Mouse (Mus musculus): Measurements from ENCODE around the gene Olfr1329. TPM values are rescaled to one million over a fixed set of nuclear protein-coding genes. Genes with fewer than 3 reads are reported as not detected.
"Not testable (repeated sequence)": the region's sequence is repeated elsewhere in the genome, so short reads cannot be mapped to it uniquely, and the experiment has no call there.

The Olfr1329 gene
- not detected in 2 replicates for polyA plus RNA-seq (2016; fragmentation: Nextera tagmentation; extraction: Ambion mirVana)

GRCm38 (mm10) chr4:118917365-118917764, at the start of gene Olfr1329:
Olfr1329 (minus strand) TSS chr4:118917465.
- H3K27me3 ChIP-seq (ENCODE audit: low read depth, poor library complexity, severe bottlenecking); H3K9me3 ChIP-seq (replicated peaks); H3K4me3 ChIP-seq; H3K4me1 ChIP-seq; H3K27ac ChIP-seq (replicated peaks); H3K36me3 ChIP-seq; DNase-seq (ENCODE audit: low spot score): not testable (repeated sequence)
- 61% methylated on average over 2 of the region's 2 CpGs for WGBS

- H3K4me3 ChIP-seq, result no peak within 1 kb of the TSS
- WGBS, result 96% methylated on average over 2 of the region's 2 CpGs
- no peak for DNase-seq (ENCODE audit: low spot score)
- no peak within 1 kb of the TSS for H3K27ac ChIP-seq (replicated peaks)
- H3K36me3 ChIP-seq, result no peaks in the 10 kb centered on the region
- no peaks in the 10 kb centered on the region for H3K4me1 ChIP-seq
- no peaks in the 10 kb centered on the region for H3K9me3 ChIP-seq (replicated peaks)
- no peaks in the 10 kb centered on the region for H3K27me3 ChIP-seq (ENCODE audit: low read depth, poor library complexity, severe bottlenecking)
Observed at GRCm38 (mm10) chr4:118961141-118961628, 43.9 kb upstream of the Olfr1329 start, which contains the start of gene Lao1. Lao1 (plus strand) TSS chr4:118961578.

GRCm38 (mm10) chr4:118958812-118959211, 41.5 kb upstream of the Olfr1329 start:
- Histone ChIP-seq H3K4me1 (no peaks in the 10 kb centered on the region), H3K4me3 (no peak overlapping the region), H3K27ac (replicated peaks) (no peak overlapping the region), H3K36me3 (no peaks in the 10 kb centered on the region), H3K9me3 (replicated peaks) (no peaks in the 10 kb centered on the region), H3K27me3 (ENCODE audit: low read depth, poor library complexity, severe bottlenecking) (no peaks in the 10 kb centered on the region)
- WGBS, result 89% methylated on average over 7 of the region's 7 CpGs
- no peak for DNase-seq (ENCODE audit: low spot score)

GRCm38 (mm10) chr4:118938512-118938911, 21.2 kb upstream of the Olfr1329 start, which contains the start of gene Olfr1328:
Olfr1328 (minus strand) TSS chr4:118938612.
- Histone ChIP-seq H3K36me3 (no peaks in the 10 kb centered on the region), H3K4me3 (no peak within 1 kb of the TSS), H3K9me3 (replicated peaks) (no peaks in the 10 kb centered on the region), H3K4me1 (no peaks in the 10 kb centered on the region), H3K27ac (replicated peaks) (no peak within 1 kb of the TSS), H3K27me3 (ENCODE audit: low read depth, poor library complexity, severe bottlenecking) (no peaks in the 10 kb centered on the region)
- 83% methylated on average over 2 of the region's 2 CpGs for WGBS
- DNase-seq (ENCODE audit: low spot score), result no peak

- H3K9me3 ChIP-seq (replicated peaks); H3K27me3 ChIP-seq (ENCODE audit: low read depth, poor library complexity, severe bottlenecking); H3K27ac ChIP-seq (replicated peaks); H3K4me3 ChIP-seq; H3K36me3 ChIP-seq; DNase-seq (ENCODE audit: low spot score); H3K4me1 ChIP-seq: not testable (repeated sequence)
- WGBS, result 79% methylated on average over 3 of the region's 3 CpGs
Observed at GRCm38 (mm10) chr4:118931326-118931725, 14.1 kb upstream of the Olfr1329 start.

GRCm38 (mm10) chr4:118901981-118902380, 15.3 kb downstream of the Olfr1329 start:
- 67% methylated on average over 2 of the region's 2 CpGs for WGBS
- Histone ChIP-seq H3K36me3 (no peaks in the 10 kb centered on the region), H3K9me3 (replicated peaks) (no peaks in the 10 kb centered on the region), H3K27ac (replicated peaks) (no peak overlapping the region), H3K4me1 (no peaks in the 10 kb centered on the region), H3K4me3 (no peak overlapping the region), H3K27me3 (ENCODE audit: low read depth, poor library complexity, severe bottlenecking) (no peaks in the 10 kb centered on the region)
- no peak for DNase-seq (ENCODE audit: low spot score)

- no peaks in the 10 kb centered on the region for H3K9me3 ChIP-seq (replicated peaks)
- no peaks in the 10 kb centered on the region for H3K36me3 ChIP-seq
- no peak within 1 kb of the TSS for H3K4me3 ChIP-seq
- H3K27me3 ChIP-seq (ENCODE audit: low read depth, poor library complexity, severe bottlenecking), result no peaks in the 10 kb centered on the region
- WGBS, result 74% methylated on average over 1 of the region's 1 CpGs
- no peaks in the 10 kb centered on the region for H3K4me1 ChIP-seq
- DNase-seq (ENCODE audit: low spot score), result no peak
- H3K27ac ChIP-seq (replicated peaks), result no peak within 1 kb of the TSS
Observed at GRCm38 (mm10) chr4:118888297-118888696, 29.0 kb downstream of the Olfr1329 start, which contains the start of gene Olfr1330. Olfr1330 (plus strand) TSS chr4:118888597.

- Histone ChIP-seq H3K4me3 (no peak overlapping the region), H3K36me3 (no peaks in the 10 kb centered on the region), H3K4me1 (no peaks in the 10 kb centered on the region), H3K9me3 (replicated peaks) (no peaks in the 10 kb centered on the region), H3K27me3 (ENCODE audit: low read depth, poor library complexity, severe bottlenecking) (no peaks in the 10 kb centered on the region), H3K27ac (replicated peaks) (no peak overlapping the region)
- DNase-seq (ENCODE audit: low spot score), result no peak
Observed at GRCm38 (mm10) chr4:118867566-118867965, 49.7 kb downstream of the Olfr1329 start.

Other genes with a start within 250 kb of the Olfr1329 start
- not detected in 2 replicates for gene Olfr1342, start 224.7 kb downstream of the Olfr1329 start, polyA plus RNA-seq (2016; fragmentation: Nextera tagmentation; extraction: Ambion mirVana)
- not detected in 2 replicates for gene Olfr1341, start 213.9 kb downstream of the Olfr1329 start, polyA plus RNA-seq (2016; fragmentation: Nextera tagmentation; extraction: Ambion mirVana)
- not detected in 2 replicates for gene Olfr1340, start 197.3 kb downstream of the Olfr1329 start, polyA plus RNA-seq (2016; fragmentation: Nextera tagmentation; extraction: Ambion mirVana)
- gene Olfr1339, start 185.3 kb downstream of the Olfr1329 start, polyA plus RNA-seq (2016; fragmentation: Nextera tagmentation; extraction: Ambion mirVana), result not detected in 2 replicates
- gene Olfr1338, start 158.7 kb downstream of the Olfr1329 start, polyA plus RNA-seq (2016; fragmentation: Nextera tagmentation; extraction: Ambion mirVana), result not detected in 2 replicates
- gene Olfr1337, start 134.9 kb downstream of the Olfr1329 start, polyA plus RNA-seq (2016; fragmentation: Nextera tagmentation; extraction: Ambion mirVana), result not detected in 2 replicates
- not detected in 2 replicates for gene Olfr1335, start 107.5 kb downstream of the Olfr1329 start, polyA plus RNA-seq (2016; fragmentation: Nextera tagmentation; extraction: Ambion mirVana)
- gene Olfr1333, start 81.2 kb downstream of the Olfr1329 start, polyA plus RNA-seq (2016; fragmentation: Nextera tagmentation; extraction: Ambion mirVana), result not detected in 2 replicates
- gene Olfr1331, start 52.8 kb downstream of the Olfr1329 start, polyA plus RNA-seq (2016; fragmentation: Nextera tagmentation; extraction: Ambion mirVana), result not detected in 2 replicates
- not detected in 2 replicates for gene Olfr1330, start 28.9 kb downstream of the Olfr1329 start, polyA plus RNA-seq (2016; fragmentation: Nextera tagmentation; extraction: Ambion mirVana)
- gene Olfr1328, start 21.1 kb upstream of the Olfr1329 start, polyA plus RNA-seq (2016; fragmentation: Nextera tagmentation; extraction: Ambion mirVana), result not detected in 2 replicates
- gene Lao1, start 44.1 kb upstream of the Olfr1329 start, polyA plus RNA-seq (2016; fragmentation: Nextera tagmentation; extraction: Ambion mirVana), result not detected in 2 replicates
- 212 and 273 TPM in 2 replicates for gene Slc2a1, start 191.2 kb upstream of the Olfr1329 start, polyA plus RNA-seq (2016; fragmentation: Nextera tagmentation; extraction: Ambion mirVana)